Mouse (Mus musculus): Measurements from ENCODE around the gene Tchp. TPM values are rescaled to one million over a fixed set of nuclear protein-coding genes. Genes with fewer than 3 reads are reported as not detected.

Tchp gene
- polyA plus RNA-seq, 1 experiment from 2014 or later = 7.6 TPM

DNA sequence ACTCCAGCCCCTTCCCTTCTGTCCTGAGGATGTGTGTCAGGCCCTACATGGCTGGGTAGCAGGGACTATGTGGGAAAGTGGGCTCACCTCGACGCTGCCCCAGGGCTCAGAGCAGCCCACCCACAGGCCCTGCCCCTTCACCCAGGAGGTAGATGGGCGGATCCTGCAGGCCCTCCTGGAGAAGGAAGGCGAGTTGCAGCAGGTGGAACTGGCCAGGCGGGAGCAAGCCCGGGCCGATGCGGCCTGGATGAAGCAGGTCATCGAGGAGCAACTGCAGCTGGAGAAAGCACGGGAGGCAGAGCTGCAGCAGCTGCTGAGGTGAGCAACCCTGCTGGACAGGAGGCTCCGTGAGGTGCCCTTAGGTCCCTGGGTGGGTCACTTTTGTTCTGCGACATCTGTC, 9.7 kb downstream of the Tchp start:
- H3K27ac ChIP-seq = no peak overlapping the region
- 97% methylated on average over 6 of the region's 12 CpGs for WGBS (ENCODE audit: missing documents)
- no peaks in the 10 kb centered on the region for H3K79me2 ChIP-seq (ENCODE audit: inconsistent target)
- peaks cover 65% of the 10 kb centered on the region for H3K36me3 ChIP-seq (ENCODE audit: inconsistent target)
- no peak overlapping the region for H3K4me3 ChIP-seq (ENCODE audit: inconsistent target)

DNA sequence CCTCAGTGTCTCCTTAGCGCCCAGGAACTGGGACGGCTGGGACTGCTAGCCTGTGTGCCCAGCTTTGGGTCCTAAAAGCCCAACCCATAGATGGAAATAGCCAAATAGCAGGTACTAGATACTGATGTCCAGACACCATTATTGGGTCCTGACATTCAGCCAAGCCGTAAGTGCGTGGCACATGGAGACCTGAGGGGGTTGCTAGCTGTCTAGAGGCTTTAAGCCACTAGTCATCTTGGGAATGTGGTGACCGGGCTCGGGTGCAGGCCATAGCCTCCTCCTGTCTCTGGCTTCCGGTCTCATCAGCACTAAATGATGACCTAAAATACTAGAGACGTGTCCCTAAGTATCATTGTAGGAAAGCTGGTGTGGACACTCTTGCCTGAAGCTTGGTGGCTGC, 10.4 kb downstream of the Tchp start:
- Histone ChIP-seq H3K27ac (no peak overlapping the region), H3K79me2 (ENCODE audit: inconsistent target) (no peaks in the 10 kb centered on the region), H3K36me3 (ENCODE audit: inconsistent target) (peaks cover 62% of the 10 kb centered on the region), H3K4me3 (ENCODE audit: inconsistent target) (no peak overlapping the region)
- WGBS (ENCODE audit: missing documents) = 95% methylated on average over 8 of the region's 8 CpGs

DNA sequence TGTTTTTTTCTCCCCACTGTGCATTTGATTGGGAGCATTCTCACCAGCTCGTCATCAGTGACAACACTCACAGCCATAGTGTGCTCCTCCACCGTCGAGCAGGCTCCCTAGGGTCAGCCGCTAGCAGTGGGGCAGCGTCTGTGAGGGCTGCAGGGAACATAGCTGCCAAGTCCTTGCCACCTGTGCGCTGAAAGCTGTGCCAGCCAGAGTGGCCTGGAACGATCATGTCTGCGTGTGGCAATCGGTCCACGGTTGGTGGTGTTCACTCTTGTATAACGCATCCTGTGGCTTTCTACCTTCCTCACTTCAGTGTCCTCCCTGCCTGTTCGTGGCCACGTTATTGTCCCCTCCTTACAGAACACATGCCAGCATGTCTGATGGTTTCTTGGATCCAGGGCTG, 10.9 kb downstream of the Tchp start:
- Histone ChIP-seq H3K27ac (no peak overlapping the region), H3K36me3 (ENCODE audit: inconsistent target) (peaks cover 57% of the 10 kb centered on the region), H3K4me3 (ENCODE audit: inconsistent target) (no peak overlapping the region), H3K79me2 (ENCODE audit: inconsistent target) (no peaks in the 10 kb centered on the region)
- 92% methylated on average over 13 of the region's 13 CpGs for WGBS (ENCODE audit: missing documents)

DNA sequence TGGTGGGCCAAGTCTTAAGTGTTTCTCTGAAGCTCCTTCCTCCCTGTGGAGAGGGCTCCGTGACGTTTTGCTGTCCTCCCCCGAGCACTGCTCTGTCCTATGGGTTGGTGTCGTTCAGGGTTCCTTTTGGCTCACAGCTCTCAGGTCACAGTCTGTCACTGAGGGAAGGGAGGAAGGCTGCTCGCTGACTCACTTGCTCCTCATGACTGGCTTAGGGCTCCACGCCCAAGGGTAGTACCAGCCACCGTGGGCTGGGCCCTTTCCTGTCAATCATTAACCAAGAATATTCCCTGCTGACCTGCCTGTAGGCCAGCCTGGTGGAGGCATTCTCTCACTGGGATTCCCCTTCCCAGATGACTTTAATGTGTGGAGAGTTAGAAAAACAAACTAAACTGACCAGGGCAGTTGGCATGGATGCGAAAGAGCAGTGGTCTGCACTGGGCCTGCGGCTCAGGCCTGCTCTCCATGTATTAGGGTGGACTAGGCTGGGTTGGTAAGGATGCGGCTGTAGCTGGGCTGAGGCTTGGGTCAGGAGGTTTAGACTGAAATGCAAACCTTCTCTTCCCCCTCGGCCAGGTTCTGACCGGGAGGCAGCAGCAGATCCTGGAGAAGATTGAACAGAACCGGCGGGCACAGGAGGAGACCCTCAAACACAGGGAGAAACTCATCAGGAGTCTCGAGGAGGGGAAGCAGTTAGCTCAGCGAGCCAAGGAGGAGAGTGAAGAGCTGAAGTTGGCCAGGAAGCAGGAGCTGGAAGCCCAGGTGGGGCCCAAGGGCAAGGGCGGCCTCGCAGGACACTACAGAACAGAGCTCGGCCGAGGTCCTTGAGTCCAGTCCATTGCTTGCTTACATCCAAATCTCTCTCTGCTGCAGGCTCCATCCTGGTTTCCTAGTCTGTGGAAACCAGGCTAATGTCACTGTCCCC, 11.7 kb downstream of the Tchp start:
- H3K36me3 ChIP-seq (ENCODE audit: inconsistent target) = peaks cover 53% of the 10 kb centered on the region
- no peaks in the 10 kb centered on the region for H3K79me2 ChIP-seq (ENCODE audit: inconsistent target)
- H3K27ac ChIP-seq = no peak overlapping the region
- WGBS (ENCODE audit: missing documents) = 89% methylated on average over 19 of the region's 20 CpGs
- no peak overlapping the region for H3K4me3 ChIP-seq (ENCODE audit: inconsistent target)

DNA sequence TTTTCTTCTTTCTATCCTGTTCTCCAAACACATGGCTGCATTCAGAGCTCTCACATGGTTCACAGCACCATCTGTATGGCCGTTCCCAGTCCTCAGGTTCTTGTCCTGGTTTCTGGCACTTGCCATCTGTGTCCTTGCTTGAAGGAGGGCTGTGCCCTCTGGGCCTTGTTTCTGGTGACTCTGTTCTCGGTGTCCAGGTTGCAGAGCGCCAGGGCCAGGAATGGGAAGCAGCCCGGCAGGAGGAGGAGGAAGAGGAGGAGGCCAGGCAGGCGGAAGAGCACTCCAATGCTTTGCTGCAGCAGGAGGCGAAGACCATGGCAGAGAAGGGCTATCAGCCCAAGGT, 12.3 kb downstream of the Tchp start:
- Histone ChIP-seq H3K4me3 (ENCODE audit: inconsistent target) (no peak overlapping the region), H3K36me3 (ENCODE audit: inconsistent target) (peaks cover 50% of the 10 kb centered on the region), H3K79me2 (ENCODE audit: inconsistent target) (no peaks in the 10 kb centered on the region), H3K27ac (no peak overlapping the region)
- 92% methylated on average over 6 of the region's 6 CpGs for WGBS (ENCODE audit: missing documents)

DNA sequence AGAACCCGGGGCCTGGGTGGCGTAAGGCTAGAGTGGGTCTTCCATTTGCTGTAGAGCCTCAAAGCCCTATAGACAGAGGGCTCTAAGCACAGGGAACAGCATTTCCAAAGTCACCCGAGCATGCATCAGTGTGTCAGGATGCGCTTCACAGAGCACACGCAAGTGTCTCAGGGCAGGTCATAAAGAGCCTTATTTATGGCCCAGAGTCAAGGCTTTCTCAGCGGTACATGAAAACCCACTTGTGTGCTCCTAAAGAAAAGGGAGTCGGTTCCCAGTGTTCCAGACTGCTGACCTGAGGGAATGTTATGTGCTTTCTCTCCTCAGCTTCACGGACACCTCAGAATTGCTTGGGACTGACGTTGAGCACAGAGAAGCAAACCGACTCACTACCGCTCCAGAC, 13.2 kb downstream of the Tchp start:
- Histone ChIP-seq H3K36me3 (ENCODE audit: inconsistent target) (peaks cover 48% of the 10 kb centered on the region), H3K79me2 (ENCODE audit: inconsistent target) (no peaks in the 10 kb centered on the region), H3K27ac (no peak overlapping the region), H3K4me3 (ENCODE audit: inconsistent target) (no peak overlapping the region)
- WGBS (ENCODE audit: missing documents) = 96% methylated on average over 11 of the region's 11 CpGs

DNA sequence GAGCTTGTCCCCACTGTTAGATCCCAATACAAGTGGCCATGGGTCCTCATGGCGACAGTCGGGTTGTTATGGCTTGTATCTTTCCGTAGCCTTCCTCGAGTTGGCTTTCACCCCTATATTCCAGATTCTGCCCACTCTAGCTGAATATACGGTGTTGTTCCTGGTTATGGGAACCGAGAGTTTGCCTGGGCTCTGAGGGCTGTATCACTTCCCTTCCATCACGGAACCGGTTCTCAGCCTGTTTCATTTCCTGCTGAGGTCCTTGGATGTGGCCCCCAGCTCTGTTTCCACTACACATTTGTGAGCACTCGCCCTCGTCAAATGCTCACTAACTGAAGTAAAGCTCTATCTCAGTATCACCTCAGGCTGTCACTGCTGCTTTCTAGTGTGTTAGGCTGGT, 14.4 kb downstream of the Tchp start:
- Histone ChIP-seq H3K79me2 (ENCODE audit: inconsistent target) (no peaks in the 10 kb centered on the region), H3K4me3 (ENCODE audit: inconsistent target) (no peak overlapping the region), H3K36me3 (ENCODE audit: inconsistent target) (peaks cover 50% of the 10 kb centered on the region), H3K27ac (no peak overlapping the region)
- 47% methylated on average over 10 of the region's 10 CpGs for WGBS (ENCODE audit: missing documents)

DNA sequence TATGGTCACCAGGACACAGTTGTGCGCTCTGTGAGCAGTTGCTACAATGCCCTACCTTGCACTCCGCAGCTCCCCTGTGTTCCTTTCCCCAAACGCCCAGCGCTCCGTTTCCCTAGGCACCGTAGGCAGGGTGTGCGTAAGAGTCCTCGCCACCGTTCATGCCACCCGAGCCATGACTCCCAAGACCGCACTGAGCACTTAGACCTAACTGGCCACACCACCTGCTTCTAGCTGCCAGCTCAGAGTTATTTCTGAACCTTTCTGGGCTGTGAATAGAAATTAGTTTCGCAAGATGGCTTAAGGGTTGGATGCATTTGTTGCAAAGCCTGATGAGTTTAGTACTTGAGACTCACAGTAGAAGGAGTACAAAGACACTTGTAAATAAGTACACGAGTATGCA, 15.3 kb downstream of the Tchp start:
- 75% methylated on average over 13 of the region's 13 CpGs for WGBS (ENCODE audit: missing documents)
- Histone ChIP-seq H3K4me3 (ENCODE audit: inconsistent target) (no peak overlapping the region), H3K36me3 (ENCODE audit: inconsistent target) (peaks cover 46% of the 10 kb centered on the region), H3K27ac (no peak overlapping the region), H3K79me2 (ENCODE audit: inconsistent target) (no peaks in the 10 kb centered on the region)

DNA sequence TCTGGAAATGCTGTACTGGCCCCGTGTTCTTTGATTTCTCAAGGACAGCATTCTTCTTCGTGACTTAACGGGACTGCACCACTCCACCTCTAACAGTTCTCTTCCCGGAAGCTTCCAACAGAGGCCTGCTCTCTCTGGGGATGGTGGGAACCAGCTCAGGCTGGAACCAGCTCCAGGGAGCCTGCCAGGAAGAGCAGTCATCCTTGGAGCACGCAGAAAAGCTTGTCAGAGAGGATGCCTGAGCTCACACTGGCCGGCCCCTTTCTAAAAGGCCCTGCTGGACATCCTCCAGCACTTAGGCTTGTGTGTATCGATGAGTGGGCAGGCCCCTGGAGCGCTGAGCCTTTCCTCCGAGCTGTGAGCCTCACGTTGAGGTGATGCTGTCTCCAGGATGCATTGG, 20.6 kb downstream of the Tchp start:
- Histone ChIP-seq H3K4me3 (ENCODE audit: inconsistent target) (no peak overlapping the region), H3K27ac (no peak overlapping the region), H3K79me2 (ENCODE audit: inconsistent target) (no peaks in the 10 kb centered on the region), H3K36me3 (ENCODE audit: inconsistent target) (peaks cover 59% of the 10 kb centered on the region)
- 89% methylated on average over 10 of the region's 10 CpGs for WGBS (ENCODE audit: missing documents)

DNA sequence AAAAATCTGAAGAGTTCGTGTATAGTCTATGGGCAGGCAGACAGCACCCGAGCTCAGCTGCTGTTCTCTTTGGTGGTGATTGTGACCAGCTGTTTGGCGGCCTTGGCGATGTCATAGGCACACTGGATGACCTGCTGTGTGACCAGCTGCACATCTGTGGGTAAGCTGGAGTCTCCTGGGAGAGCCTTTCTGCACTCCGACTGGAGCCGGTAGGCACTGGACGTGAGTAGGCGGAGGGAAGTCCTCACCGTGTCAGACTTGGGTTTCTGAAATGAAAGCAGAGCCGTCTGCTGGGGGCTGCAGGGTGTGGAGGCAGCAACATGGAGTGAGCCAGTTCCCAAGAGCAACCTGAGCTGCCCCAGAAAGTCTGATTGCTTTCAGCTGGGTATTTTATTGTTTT, 22.6 kb downstream of the Tchp start:
- Histone ChIP-seq H3K4me3 (ENCODE audit: inconsistent target) (no peak overlapping the region), H3K79me2 (ENCODE audit: inconsistent target) (no peaks in the 10 kb centered on the region), H3K36me3 (ENCODE audit: inconsistent target) (peaks cover 75% of the 10 kb centered on the region), H3K27ac (no peak overlapping the region)
- 97% methylated on average over 10 of the region's 10 CpGs for WGBS (ENCODE audit: missing documents)

DNA sequence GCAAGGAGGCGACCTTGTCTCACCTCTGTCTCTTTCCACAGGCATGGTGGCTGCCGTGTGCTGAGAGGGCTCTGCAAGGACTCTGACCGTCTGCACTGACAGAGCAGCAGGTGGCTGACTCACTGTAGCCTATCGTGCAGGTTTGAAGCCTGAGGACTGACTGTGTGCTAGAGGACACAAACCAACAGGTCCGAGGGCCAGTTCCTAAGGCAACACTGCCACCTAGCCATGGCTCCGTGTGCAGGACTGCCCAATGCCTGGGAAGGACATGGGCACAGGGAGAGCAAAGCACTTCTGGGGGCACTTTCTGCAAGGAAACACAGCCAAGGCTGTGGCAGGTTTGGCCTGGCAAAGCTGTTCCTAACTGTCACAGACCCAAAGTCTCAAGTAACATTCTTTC, 23.9 kb downstream of the Tchp start:
- Histone ChIP-seq H3K4me3 (ENCODE audit: inconsistent target) (no peak overlapping the region), H3K27ac (no peak overlapping the region), H3K36me3 (ENCODE audit: inconsistent target) (peaks cover 76% of the 10 kb centered on the region), H3K79me2 (ENCODE audit: inconsistent target) (no peaks in the 10 kb centered on the region)
- 92% methylated on average over 5 of the region's 6 CpGs for WGBS (ENCODE audit: missing documents)

DNA sequence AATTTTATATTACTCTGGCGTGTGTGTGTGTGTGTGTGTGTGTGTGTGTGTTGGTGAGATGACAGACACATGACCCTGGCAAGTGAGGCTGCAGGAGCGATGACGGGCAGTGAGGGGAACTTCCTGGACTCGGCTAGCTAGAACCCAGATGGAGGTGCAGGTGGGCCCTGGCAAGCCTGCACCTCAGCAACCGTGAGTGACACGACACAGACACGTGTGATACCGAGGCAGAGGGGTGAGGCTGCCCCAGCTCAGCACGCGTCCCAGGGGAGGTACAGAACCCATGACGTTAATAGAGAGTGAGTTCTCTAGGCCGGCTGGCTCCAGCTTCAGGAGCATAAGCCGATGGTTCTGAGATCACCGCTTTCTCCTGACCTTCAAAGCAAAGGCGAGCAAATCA, 24.4 kb downstream of the Tchp start:
- Histone ChIP-seq H3K4me3 (ENCODE audit: inconsistent target) (no peak overlapping the region), H3K79me2 (ENCODE audit: inconsistent target) (no peaks in the 10 kb centered on the region), H3K36me3 (ENCODE audit: inconsistent target) (peaks cover 81% of the 10 kb centered on the region), H3K27ac (no peak overlapping the region)
- WGBS (ENCODE audit: missing documents) = 90% methylated on average over 15 of the region's 15 CpGs

DNA sequence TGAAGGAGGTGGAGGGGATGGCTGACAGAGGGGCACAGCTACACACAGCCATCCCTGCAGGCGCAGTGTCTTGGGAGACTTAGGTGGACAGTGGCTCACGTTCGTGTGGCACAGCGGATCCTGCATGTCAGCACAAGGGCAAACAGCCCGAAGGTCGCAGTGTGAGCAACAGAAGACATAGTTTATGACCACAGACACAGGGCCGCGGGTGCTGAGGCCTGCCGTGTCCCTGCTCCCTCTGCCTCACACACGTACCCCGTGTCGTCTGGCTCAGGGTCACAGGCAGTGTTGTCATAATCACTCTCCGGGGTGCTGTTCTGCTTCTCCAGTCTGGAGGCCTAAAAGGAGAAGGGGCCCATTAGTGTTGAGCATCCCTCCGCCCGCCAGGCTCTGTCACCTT, 26.0 kb downstream of the Tchp start:
- Histone ChIP-seq H3K27ac (no peak overlapping the region), H3K4me3 (ENCODE audit: inconsistent target) (no peak overlapping the region), H3K36me3 (ENCODE audit: inconsistent target) (peaks cover 86% of the 10 kb centered on the region), H3K79me2 (ENCODE audit: inconsistent target) (0 out of 2 replicates have a peak, but pooled peaks cover 5% of the 10 kb centered on the region)
- WGBS (ENCODE audit: missing documents) = 97% methylated on average over 10 of the region's 15 CpGs

DNA sequence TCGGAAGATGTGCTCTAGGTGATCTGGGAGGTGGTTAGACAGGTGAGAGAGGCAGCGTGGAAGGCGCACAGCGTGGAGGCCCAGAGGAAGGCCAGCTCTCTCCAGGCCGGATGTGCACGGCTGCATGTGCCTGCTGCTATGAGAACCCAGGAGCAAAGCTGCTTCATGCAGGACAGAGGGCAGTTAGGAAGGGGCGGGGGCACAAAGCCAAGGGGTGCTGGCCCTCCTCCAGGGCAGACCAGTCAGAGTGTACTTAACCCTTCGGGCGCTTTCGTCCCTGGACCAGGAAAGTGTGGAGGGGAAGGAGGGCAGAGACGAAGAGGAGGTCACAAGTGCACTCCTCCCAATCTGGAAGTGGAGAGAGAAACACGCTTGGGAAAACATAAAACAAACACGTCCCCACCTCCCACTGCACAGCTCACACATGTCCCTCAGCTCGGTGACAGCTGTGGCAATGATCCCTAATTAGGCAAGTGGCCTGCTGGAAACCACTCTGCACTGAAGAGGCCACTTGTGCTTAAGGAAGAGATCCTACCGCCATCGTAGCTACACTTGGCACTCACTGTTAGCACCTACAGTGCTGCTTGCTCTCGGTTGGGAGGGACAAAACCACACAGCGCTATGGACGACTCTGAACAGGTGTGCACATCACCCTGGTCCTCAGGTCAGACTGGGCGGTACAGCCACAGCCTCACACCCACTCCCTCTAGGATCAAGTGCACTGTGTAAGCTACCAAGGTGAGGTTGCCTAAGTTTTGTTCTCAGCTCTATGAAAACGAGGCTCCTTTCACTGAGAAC, 29.7 kb downstream of the Tchp start:
- 91% methylated on average over 21 of the region's 21 CpGs for WGBS (ENCODE audit: missing documents)
- Histone ChIP-seq H3K79me2 (ENCODE audit: inconsistent target) (0 out of 2 replicates have a peak, but pooled peaks cover 5% of the 10 kb centered on the region), H3K4me3 (ENCODE audit: inconsistent target) (no peak overlapping the region), H3K27ac (no peak overlapping the region), H3K36me3 (ENCODE audit: inconsistent target) (peaks cover 67% of the 10 kb centered on the region)

DNA sequence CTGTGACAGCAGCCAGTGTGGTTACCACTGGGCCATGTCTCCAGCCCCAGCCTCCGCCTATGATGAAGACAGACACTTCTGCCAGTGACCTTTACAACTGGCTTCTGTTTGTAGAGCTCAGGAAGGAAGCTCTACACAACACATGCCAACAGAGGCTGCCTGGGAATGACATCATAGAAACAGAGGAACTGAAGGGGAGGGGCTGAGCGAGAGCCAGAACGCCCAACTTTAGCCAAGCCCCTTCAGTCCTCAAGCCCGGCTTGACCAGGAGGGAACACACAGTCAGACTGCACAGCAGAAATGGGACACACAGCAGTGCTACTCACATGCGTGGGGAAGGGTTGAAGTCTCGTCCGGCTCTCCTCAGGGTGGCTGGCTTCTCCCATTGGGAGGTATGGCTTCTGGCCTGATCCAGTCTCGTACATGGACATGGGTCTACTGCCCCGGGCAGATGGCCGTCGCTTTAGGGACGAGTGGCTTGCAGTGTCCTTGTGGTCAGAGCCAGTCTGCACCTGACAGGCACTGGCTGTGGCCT, 31.2 kb downstream of the Tchp start:
- Histone ChIP-seq H3K36me3 (ENCODE audit: inconsistent target) (peaks cover 71% of the 10 kb centered on the region), H3K27ac (peak overlapping the region; percentile 24)
- WGBS (ENCODE audit: missing documents) = 85% methylated on average over 12 of the region's 12 CpGs

More for the DNA sequence above, 31.2 kb downstream of the Tchp start:
- Histone ChIP-seq H3K4me3 (ENCODE audit: inconsistent target) (no peak overlapping the region), H3K79me2 (ENCODE audit: inconsistent target) (0 out of 2 replicates have a peak, but pooled peaks cover 5% of the 10 kb centered on the region)
